12 mouse cellular contexts compared by ENCODE assay signal in genomic region chr2:34363678-34364077, GRCm38 (mm10). TPM values are rescaled to one million over a fixed set of nuclear protein-coding genes. Genes with fewer than 3 reads are reported as not detected.
DNase-seq lines count a peak whose midpoint lies in the region; ATAC-seq and TF ChIP-seq lines count a peak whose summit lies in the region.
"Had no signal": no experiment of that assay in that cellular context is flagged by ENCODE, and none has a peak within 500 bp of the region (broad histone marks: within the 10 kb centered on the region; RNA-seq: fewer than 3 reads in every experiment).

No protein-coding gene starts in this region.

- ATAC-seq in hindbrain, embryonic 14.5 days (ENCODE audit: low FRiP score), result no peak
- ATAC-seq in midbrain, postnatal 0 days (ENCODE audit: low FRiP score), result no peak
- ATAC-seq: inflammation-experienced regulatory T-cells, adult 6 months had no signal

- peaks cover 10 to 44% of the 10 kb centered on the region in 2 experiments for H3K4me1 ChIP-seq in MEL (ENCODE audit: control insufficient read depth in 1 of 2, insufficient read depth in 2 of 2, low read length in 2 of 2)
- peaks cover 54% of the 10 kb centered on the region for H3K4me1 ChIP-seq in hindbrain, embryonic 14.5 days (replicated peaks; ENCODE audit: control insufficient read depth, insufficient read depth, low read length)
- H3K4me1 ChIP-seq in midbrain, postnatal 0 days (ENCODE audit: insufficient read depth, low read length), result peaks cover 5% of the 10 kb centered on the region; the same call in 1 of the 2 replicates
- H3K4me1 ChIP-seq in heart, adult 2 months (ENCODE audit: control insufficient read depth, insufficient read depth, low read length), result no peaks in the 10 kb centered on the region

- peak overlapping the region; percentile 1; the same call in 1 of the 2 replicates for H3K27ac ChIP-seq in MEL (ENCODE audit: control insufficient read depth, low read depth, low read length)
- H3K27ac ChIP-seq in hindbrain, embryonic 14.5 days, result peak overlapping the region; percentile 48
- no peak overlapping the region for H3K27ac ChIP-seq in midbrain, postnatal 0 days (ENCODE audit: low read depth, low read length)
- no peak overlapping the region for H3K27ac ChIP-seq in heart, adult 2 months
- H3K27ac ChIP-seq: heart, embryonic 13.5 days; kidney, postnatal 0 days; stomach, postnatal 0 days had no signal

- TF ChIP-seq EP300 in MEL (IDR thresholded peaks at IDR 0.05; ENCODE audit: low read depth in 1 of 2, low read length in 2 of 2), result peak in 1 of 2 experiments; percentile 26; a peak in 1 of 4 replicates
- no peak for TF ChIP-seq EP300 in heart, adult 2 months (IDR thresholded peaks at IDR 0.05; ENCODE audit: insufficient read depth, low read depth, low read length)

- H3K9ac ChIP-seq in MEL (ENCODE audit: control insufficient read depth, low read depth, low read length, poor library complexity, severe bottlenecking), result no peak overlapping the region
- peak overlapping the region; percentile 42; the same call in 1 of the 2 replicates for H3K9ac ChIP-seq in hindbrain, embryonic 14.5 days
- no peak overlapping the region for H3K9ac ChIP-seq in midbrain, postnatal 0 days (replicated peaks; ENCODE audit: low read length, poor library complexity, severe bottlenecking)
- no peak overlapping the region for H3K9ac ChIP-seq in heart, adult 2 months (ENCODE audit: low read depth, low read length)
- H3K9ac ChIP-seq: heart, embryonic 13.5 days had no signal

- peaks cover 10% of the 10 kb centered on the region for H3K79me2 ChIP-seq in MEL (ENCODE audit: control insufficient read depth, insufficient read depth, low read length, poor library complexity)
- H3K79me2 ChIP-seq in heart, adult 2 months (replicated peaks; ENCODE audit: control insufficient read depth, insufficient read depth, low read length), result no peaks in the 10 kb centered on the region

- H3K4me2 ChIP-seq in hindbrain, embryonic 14.5 days (replicated peaks), result peak overlapping the region; percentile 42
- peak overlapping the region; percentile 26; the same call in 1 of the 2 replicates for H3K4me2 ChIP-seq in midbrain, postnatal 0 days (ENCODE audit: low read depth, low read length, poor library complexity, severe bottlenecking)
- H3K4me2 ChIP-seq: heart, embryonic 13.5 days had no signal

- no peak for TF ChIP-seq POLR2A in MEL (IDR thresholded peaks at IDR 0.05; ENCODE audit: control insufficient read depth in 1 of 2, insufficient read depth in 1 of 2, low read depth in 1 of 2, low read length in 2 of 2, poor library complexity in 1 of 2)
- no peak for TF ChIP-seq POLR2A in heart, adult 2 months (IDR thresholded peaks at IDR 0.05; ENCODE audit: insufficient read depth, low read depth, low read length)

- H3K36me3 ChIP-seq in MEL (ENCODE audit: control insufficient read depth in 1 of 2, insufficient read depth in 2 of 2, low read length in 2 of 2), result peaks cover 0 to 40% of the 10 kb centered on the region in 2 experiments; a peak in 3 of 4 replicates
- H3K36me3 ChIP-seq in hindbrain, embryonic 14.5 days (replicated peaks; ENCODE audit: control insufficient read depth, insufficient read depth), result no peaks in the 10 kb centered on the region
- no peaks in the 10 kb centered on the region for H3K36me3 ChIP-seq in midbrain, postnatal 0 days (ENCODE audit: insufficient read depth, low read length)
- H3K36me3 ChIP-seq in heart, adult 2 months (ENCODE audit: control insufficient read depth, insufficient read depth, low read length), result no peaks in the 10 kb centered on the region
- H3K36me3 ChIP-seq: heart, embryonic 13.5 days had no signal

- H3K9me3 ChIP-seq in MEL (replicated peaks; ENCODE audit: insufficient read depth, low read length), result no peaks in the 10 kb centered on the region
- H3K9me3 ChIP-seq in hindbrain, embryonic 14.5 days (ENCODE audit: control insufficient read depth, low read length), result no peaks in the 10 kb centered on the region
- no peaks in the 10 kb centered on the region for H3K9me3 ChIP-seq in midbrain, postnatal 0 days (ENCODE audit: low read length)
- H3K9me3 ChIP-seq: heart, embryonic 13.5 days had no signal

- H3K4me3 ChIP-seq in MEL (ENCODE audit: control insufficient read depth in 1 of 2, insufficient read depth in 1 of 2, low read depth in 2 of 2, low read length in 2 of 2), result peak overlapping the region in 1 of 2 experiments; percentile 17; a peak in 2 of 4 replicates
- peak overlapping the region; percentile 9; the same call in 1 of the 2 replicates for H3K4me3 ChIP-seq in hindbrain, embryonic 14.5 days (replicated peaks; ENCODE audit: low read length)
- H3K4me3 ChIP-seq in midbrain, postnatal 0 days (ENCODE audit: low read depth, low read length), result no peak overlapping the region
- no peak overlapping the region for H3K4me3 ChIP-seq in heart, adult 2 months
- H3K4me3 ChIP-seq: heart, embryonic 13.5 days had no signal

- 4% methylated on average over 1 of the region's 1 CpGs for WGBS in hindbrain, embryonic 14.5 days
- WGBS in midbrain, postnatal 0 days, result 7% methylated on average over 1 of the region's 1 CpGs
- 39% methylated on average over 1 of the region's 1 CpGs for WGBS in heart, adult 2 months

- no peak for TF ChIP-seq CTCF in MEL (IDR thresholded peaks at IDR 0.05 in 2 of 3, conservative IDR thresholded peaks at IDR 0.05 in 1 of 3; ENCODE audit: control insufficient read depth in 1 of 3, insufficient read depth in 1 of 3, low read depth in 2 of 3, low read length in 3 of 3, poor library complexity in 1 of 3, severe bottlenecking in 1 of 3)
- no peak for TF ChIP-seq CTCF in midbrain, postnatal 0 days (IDR thresholded peaks at IDR 0.05)
- TF ChIP-seq CTCF in heart, adult 2 months (IDR thresholded peaks at IDR 0.05), result no peak

- DNase-seq in MEL (ENCODE audit: low read depth, low spot score), result peak; percentile 61
- peak; percentile 51 for DNase-seq in fat pad, adult 2 months (ENCODE audit: extremely low read depth, low read depth, low spot score)
- peak; percentile 69 for DNase-seq in hindbrain, embryonic 14.5 days (ENCODE audit: low spot score)
- peak; percentile 65 for DNase-seq in midbrain, postnatal 0 days (ENCODE audit: low spot score)
- no peak for DNase-seq in left cerebral cortex, postnatal 36 days (ENCODE audit: low spot score in 2 of 2)
- DNase-seq in kidney, postnatal 36 days, result no peak
- DNase-seq in heart, adult 2 months, result no peak
- DNase-seq: cerebellum, postnatal 25 days had no signal

- no peaks in the 10 kb centered on the region for H3K27me3 ChIP-seq in MEL (ENCODE audit: control insufficient read depth in 1 of 2, insufficient read depth in 2 of 2, low read length in 2 of 2)
- H3K27me3 ChIP-seq in hindbrain, embryonic 14.5 days (ENCODE audit: control insufficient read depth, insufficient read depth, low read length), result no peaks in the 10 kb centered on the region
- no peaks in the 10 kb centered on the region for H3K27me3 ChIP-seq in midbrain, postnatal 0 days (ENCODE audit: insufficient read depth, low read length)
- no peaks in the 10 kb centered on the region for H3K27me3 ChIP-seq in heart, adult 2 months (ENCODE audit: control insufficient read depth, insufficient read depth, low read length)
- H3K27me3 ChIP-seq: heart, embryonic 13.5 days had no signal

- no peak for TF ChIP-seq RAD21 in MEL (IDR thresholded peaks at IDR 0.05; ENCODE audit: low read depth, low read length)

- intact Hi-C loops in left cerebral cortex, postnatal 36 days (cut with DNase I), result loop anchor here (5.0 kb wide), 1 partner anchor 116 kb away; no protein-coding TSS in a partner anchor
- intact Hi-C loops in heart, adult 2 months (cut with DNase I), result no loop called here

TF ChIP-seq in MEL, 35 proteins besides CTCF, POLR2A, EP300 and RAD21:
- TF ChIP-seq MAFK (IDR thresholded peaks at IDR 0.05; ENCODE audit: borderline replicate concordance, low read depth, low read length) (no peak), ETS1 (IDR thresholded peaks at IDR 0.05; ENCODE audit: low read depth, low read length) (no peak), ZMIZ1 (IDR thresholded peaks at IDR 0.05; ENCODE audit: low read depth, low read length) (no peak), SIN3A (IDR thresholded peaks at IDR 0.05; ENCODE audit: low read length) (peak; percentile 24; the same call in 1 of the 2 replicates), POLR2AphosphoS5 (IDR thresholded peaks at IDR 0.05; ENCODE audit: borderline replicate concordance, low read depth, low read length) (no peak), NELFE (IDR thresholded peaks at IDR 0.05; ENCODE audit: low read depth, low read length) (no peak), TCF12 (IDR thresholded peaks at IDR 0.05; ENCODE audit: low read depth, low read length) (no peak), MAZ (IDR thresholded peaks at IDR 0.05; ENCODE audit: low read depth, low read length) (no peak; the same call in 1 of the 2 replicates), ZNF384 (IDR thresholded peaks at IDR 0.05; ENCODE audit: low read depth, low read length) (peak; percentile 85), TBP (IDR thresholded peaks at IDR 0.05; ENCODE audit: low read depth, low read length) (no peak), MXI1 (IDR thresholded peaks at IDR 0.05; ENCODE audit: low read depth, low read length) (no peak), MYC (IDR thresholded peaks at IDR 0.05; ENCODE audit: low read depth, low read length) (no peak), GATA1 (IDR thresholded peaks at IDR 0.05; ENCODE audit: low read depth, low read length) (no peak)

RNA-seq across cellular contexts. Expression of gene Pbx3, which starts 9.3 kb away (rescaled TPM):
- 9.0 and 10.1 TPM in 2 replicates for total RNA-seq in MEL (2012; rRNA removed)
- polyA plus RNA-seq in MEL (2012; ENCODE audit: insufficient read depth in 1 of 2, insufficient read length in 2 of 2, low read depth in 1 of 2, low replicate concordance in 2 of 2, missing spikeins in 1 of 2), result 10 to 100 TPM in 1 of 2 experiments, not detected in 1; 22.4 TPM
- 156 and 167 TPM in 2 replicates for polyA plus RNA-seq in hindbrain, embryonic 14.5 days (2014; fragmentation: Nextera tagmentation; extraction: Ambion mirVana)
- 105 and 117 TPM in 2 replicates for total RNA-seq in midbrain, postnatal 0 days (2014; rRNA removed)
- 62.3 and 68.3 TPM in 2 replicates for polyA plus RNA-seq in midbrain, postnatal 0 days (2015; fragmentation: Nextera tagmentation; extraction: Ambion mirVana)
- 10 to 100 TPM; 10.5 to 19.7 TPM for total RNA-seq in left cerebral cortex, postnatal 36 days (2021)
- 1 to 10 TPM; 9.7 to 9.8 TPM for total RNA-seq in heart, adult 2 months (2021)
- polyA plus RNA-seq in heart, adult 2 months (2012; rRNA removed), result 6.1 and 10.0 TPM in 2 replicates

RNA-seq across cellular contexts. Expression of gene Mapkap1, which starts 42.9 kb away (rescaled TPM):
- 44.6 and 52.5 TPM in 2 replicates for total RNA-seq in MEL (2012; rRNA removed)
- 10 to 100 TPM in 1 of 2 experiments, not detected in 1; 42.1 TPM for polyA plus RNA-seq in MEL (2012; ENCODE audit: insufficient read depth in 1 of 2, insufficient read length in 2 of 2, low read depth in 1 of 2, low replicate concordance in 2 of 2, missing spikeins in 1 of 2)
- 100 and 101 TPM in 2 replicates for polyA plus RNA-seq in hindbrain, embryonic 14.5 days (2014; fragmentation: Nextera tagmentation; extraction: Ambion mirVana)
- total RNA-seq in midbrain, postnatal 0 days (2014; rRNA removed), result 101 and 121 TPM in 2 replicates
- polyA plus RNA-seq in midbrain, postnatal 0 days (2015; fragmentation: Nextera tagmentation; extraction: Ambion mirVana), result 73.5 and 83.0 TPM in 2 replicates
- 10 to 100 TPM; 65.2 to 67.8 TPM for total RNA-seq in left cerebral cortex, postnatal 36 days (2021)
- total RNA-seq in heart, adult 2 months (2021), result 10 to 100 TPM; 63.6 to 70.1 TPM
- 30.6 and 51.5 TPM in 2 replicates for polyA plus RNA-seq in heart, adult 2 months (2012; rRNA removed)

Comparison
In these comparisons a context has a peak if more than half of its experiments do, and no peak if none do; other contexts are left out.
1. DNase-seq: peak in MEL (single experiment), fat pad, adult 2 months (single experiment), hindbrain, embryonic 14.5 days (single experiment) and midbrain, postnatal 0 days (single experiment); none in left cerebral cortex, postnatal 36 days (0 of 2), kidney, postnatal 36 days (0 of 2) and heart, adult 2 months (0 of 2).
2. H3K27ac ChIP-seq: peak in MEL (single experiment) and hindbrain, embryonic 14.5 days (single experiment); none in midbrain, postnatal 0 days (single experiment) and heart, adult 2 months (single experiment).